Mouse (Mus musculus): ENCODE data around the gene Tceal9.

DNA sequence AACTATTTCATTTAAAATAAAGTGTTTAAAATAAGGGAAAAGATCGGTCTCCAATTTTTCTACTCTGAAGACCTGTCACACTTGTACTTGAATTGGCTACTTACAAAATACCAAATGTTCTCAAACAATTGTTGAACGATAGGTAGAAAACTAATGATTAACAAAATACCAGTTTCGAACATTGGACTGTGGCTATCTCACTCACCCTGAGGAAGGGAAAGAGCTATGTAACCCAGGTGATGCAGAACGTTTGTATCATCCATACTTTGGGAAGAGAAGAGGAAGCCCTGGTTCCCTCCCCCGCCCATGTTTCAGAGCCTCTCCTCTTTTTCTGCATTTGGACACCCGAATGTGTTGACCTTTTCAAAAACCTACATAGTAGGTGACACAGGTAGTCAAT, 40.5 kb upstream of the Tceal9 start:
- no peak for TF ChIP-seq CTCF (IDR thresholded peaks at IDR 0.05; ENCODE audit: extremely low read depth, insufficient read depth, insufficient read length, insufficient replicate concordance)
- TF ChIP-seq POLR2A (IDR thresholded peaks at IDR 0.05; ENCODE audit: low read depth, low read length): no peak
